Mouse (Mus musculus) spleen, adult 2 months (tissue): ENCODE results near the gene Fam50a.

Experiments
- CTCF ChIP-seq: fragments of 200-500 bp; IDR thresholded peaks from 2 replicates; pipeline ENCODE4 v1.5.1; 2011; ENCODE audit warnings: mild to moderate bottlenecking, inconsistent platforms; ENCODE audit not compliant: insufficient read depth, insufficient read length, insufficient replicate concordance; ENCODE audit errors: extremely low read depth
- POLR2A ChIP-seq: fragments of 200-500 bp; IDR thresholded peaks from 2 replicates; pipeline ENCODE4 v1.6.1; 2011; ENCODE audit warnings: low read depth, low read length, inconsistent platforms

- TF ChIP-seq CTCF: no peak
- TF ChIP-seq POLR2A: no peak
Measured at GRCm38 (mm10) chrX:74367512-74367911, 54.7 kb downstream of the Fam50a start.
